Mouse (Mus musculus): ENCODE results near the gene Psmc5. TPM values are rescaled to one million over a fixed set of nuclear protein-coding genes. Genes with fewer than 3 reads are reported as not detected.

Psmc5 gene
- total RNA-seq, 4 experiments from 2014 or later = 151 to 166 (median 154) TPM

- no peak for DNase-seq
Observed at GRCm38 (mm10) chr11:106308162-106308561, 52.2 kb downstream of the Psmc5 start.

GRCm38 (mm10) chr11:106310123-106310522 is 54.2 kb downstream of the Psmc5 start:
- DNase-seq = no peak

Other genes starting within 250 kb of the Psmc5 start
- gene Kcnh6, start 248.0 kb upstream of the Psmc5 start, total RNA-seq (2022) = under 1 TPM; 0.31 to 0.67 (median 0.40) TPM
- gene Dcaf7, start 219.3 kb upstream of the Psmc5 start, total RNA-seq (2022) = 10 to 100 TPM; 57.3 to 79.3 (median 70.3) TPM
- 10 to 100 TPM; 26.3 to 38.6 (median 33.1) TPM for gene Taco1, start 190.1 kb upstream of the Psmc5 start, total RNA-seq (2022)
- gene Map3k3, start 171.5 kb upstream of the Psmc5 start, total RNA-seq (2022) = 10 to 100 TPM; 41.7 to 58.2 (median 47.2) TPM
- not detected for gene Gm10840, start 95.3 kb upstream of the Psmc5 start, total RNA-seq (2022)
- 10 to 100 TPM in 3 of 4 experiments, 1 to 10 TPM in 1; 9.6 to 18.9 (median 14.3) TPM for gene Limd2, start 95.3 kb upstream of the Psmc5 start, total RNA-seq (2022)
- gene Strada, start 54.0 kb upstream of the Psmc5 start, total RNA-seq (2022) = 10 to 100 TPM; 15.1 to 26.8 (median 19.3) TPM
- gene Ccdc47, start 39.8 kb upstream of the Psmc5 start, total RNA-seq (2022) = 100 to 1,000 TPM in 3 of 4 experiments, 10 to 100 TPM in 1; 84.3 to 125 (median 116) TPM
- 10 to 100 TPM; 53.4 to 71.6 (median 64.1) TPM for gene Ddx42, start 39.2 kb upstream of the Psmc5 start, total RNA-seq (2022)
- 10 to 100 TPM; 42.3 to 82.3 (median 59.1) TPM for gene Ftsj3, start 75 bp upstream of the Psmc5 start, total RNA-seq (2022)
- gene Smarcd2, start 16.8 kb downstream of the Psmc5 start, total RNA-seq (2022) = 10 to 100 TPM; 74.0 to 91.9 (median 85.8) TPM
- under 1 TPM in 3 of 4 experiments, not detected in 1; 0.15 to 0.19 (median 0.17) TPM for gene Tcam1, start 20.5 kb downstream of the Psmc5 start, total RNA-seq (2022)
- not detected for gene Gh, start 45.7 kb downstream of the Psmc5 start, total RNA-seq (2022)
- gene Cd79b, start 58.6 kb downstream of the Psmc5 start, total RNA-seq (2022) = 1 to 10 TPM; 1.2 to 2.3 (median 1.6) TPM
- under 1 TPM in 3 of 4 experiments, not detected in 1; 0.06 to 0.43 (median 0.07) TPM for gene Scn4a, start 97.1 kb downstream of the Psmc5 start, total RNA-seq (2022)
- gene Prr29, start 109.3 kb downstream of the Psmc5 start, total RNA-seq (2022) = under 1 TPM in 1 of 4 experiments, not detected in 3; 0.65 TPM
- gene Icam2, start 131.9 kb downstream of the Psmc5 start, total RNA-seq (2022) = 10 to 100 TPM; 10.0 to 15.8 (median 13.6) TPM
- 100 to 1,000 TPM; 171 to 211 (median 198) TPM for gene Ern1, start 231.7 kb downstream of the Psmc5 start, total RNA-seq (2022)

Measured in adrenal gland, adult 8-10 months (tissue).